Mouse (Mus musculus): ENCODE results near the gene Tcf21.

Tcf21 gene

DNA sequence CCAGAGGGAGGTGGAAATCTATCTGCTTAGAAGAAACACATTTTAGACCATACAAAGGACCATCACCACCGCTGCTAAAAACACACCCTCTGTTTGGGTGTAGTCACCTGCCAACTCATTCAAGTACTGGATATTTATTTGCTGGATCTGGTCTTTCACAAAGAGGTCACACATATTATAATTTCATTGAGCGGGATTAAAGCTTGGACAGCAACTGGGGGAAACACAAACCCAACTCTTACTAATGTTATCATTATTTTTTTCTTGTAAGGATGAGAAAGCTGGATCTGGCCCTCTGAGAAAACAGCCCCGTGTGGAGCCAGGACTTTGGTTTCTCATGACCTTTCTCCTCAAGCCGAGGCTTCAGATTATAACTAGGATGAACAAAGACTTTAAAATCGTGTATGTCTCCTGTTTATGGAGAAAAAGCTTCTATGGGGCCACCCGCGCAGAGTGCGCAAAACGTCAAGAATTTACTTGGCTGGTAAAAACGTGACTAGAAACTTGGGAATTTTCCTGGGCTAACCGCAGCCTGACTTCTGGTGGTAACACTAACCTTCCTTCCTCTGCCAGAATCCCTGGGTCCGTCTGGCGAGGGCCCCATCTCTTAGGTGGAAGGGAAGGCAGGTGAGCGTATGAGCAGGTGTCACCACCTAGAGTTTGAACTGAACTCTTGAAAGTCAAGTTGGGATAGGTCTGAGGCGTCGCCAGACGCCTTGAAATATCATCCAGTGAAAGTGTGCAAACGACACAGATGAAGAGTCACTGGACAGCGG is 4.3 kb downstream of the Tcf21 start:
- DNase-seq (ENCODE audit: low spot score) = no peak

- DNase-seq (ENCODE audit: low spot score) = no peak
Measured at GRCm38 (mm10) chr10:22814771-22815170, 5.2 kb downstream of the Tcf21 start.

GRCm38 (mm10) chr10:22814294-22814693 is 5.7 kb downstream of the Tcf21 start:
- no peak for DNase-seq (ENCODE audit: low spot score)

- no peak for DNase-seq (ENCODE audit: low spot score)
Measured at GRCm38 (mm10) chr10:22813317-22813960, 6.5 kb downstream of the Tcf21 start.

DNA sequence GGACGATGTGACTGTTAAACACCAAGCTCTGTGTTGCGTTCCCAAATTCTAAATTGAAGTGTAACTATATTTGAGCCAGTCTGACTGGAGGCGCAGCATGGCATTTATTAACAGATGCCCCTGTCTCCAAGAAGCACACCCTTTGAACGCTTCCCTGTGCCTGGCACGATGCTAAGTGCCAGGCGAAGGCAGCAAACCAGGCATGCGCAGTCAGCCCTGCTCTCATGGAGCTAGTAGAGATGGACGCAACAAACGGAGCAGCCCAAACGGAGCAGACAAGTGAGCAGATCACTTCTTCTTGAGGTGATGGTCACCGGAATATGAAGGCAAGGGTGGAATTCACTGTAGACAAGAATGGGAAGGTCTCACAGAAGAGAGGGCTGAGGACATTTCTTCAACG is 8.1 kb downstream of the Tcf21 start:
- no peak for DNase-seq (ENCODE audit: low spot score)

- DNase-seq (ENCODE audit: low spot score) = no peak
Measured at GRCm38 (mm10) chr10:22782684-22783083, 37.3 kb downstream of the Tcf21 start.

DNA sequence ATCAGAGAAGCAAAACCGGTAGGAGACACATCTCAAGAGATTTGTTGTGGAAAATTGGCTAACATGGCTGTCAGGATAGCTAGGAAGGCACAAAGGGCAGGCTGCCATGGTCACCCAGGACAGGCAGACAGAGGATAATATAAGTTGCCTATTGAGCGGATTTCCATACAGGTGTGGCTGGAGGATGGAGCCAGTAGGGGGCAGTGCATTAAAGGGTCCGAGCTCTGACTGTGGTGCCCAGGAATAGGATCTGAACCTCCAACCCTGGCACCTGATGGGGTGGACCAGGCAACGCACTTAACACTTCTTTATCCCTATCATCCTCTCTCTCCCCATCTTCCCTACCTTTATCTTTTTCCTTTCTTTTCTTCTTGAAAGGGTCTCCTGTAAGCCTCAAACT is 38.5 kb downstream of the Tcf21 start:
- no peak for DNase-seq (ENCODE audit: low spot score)

DNA sequence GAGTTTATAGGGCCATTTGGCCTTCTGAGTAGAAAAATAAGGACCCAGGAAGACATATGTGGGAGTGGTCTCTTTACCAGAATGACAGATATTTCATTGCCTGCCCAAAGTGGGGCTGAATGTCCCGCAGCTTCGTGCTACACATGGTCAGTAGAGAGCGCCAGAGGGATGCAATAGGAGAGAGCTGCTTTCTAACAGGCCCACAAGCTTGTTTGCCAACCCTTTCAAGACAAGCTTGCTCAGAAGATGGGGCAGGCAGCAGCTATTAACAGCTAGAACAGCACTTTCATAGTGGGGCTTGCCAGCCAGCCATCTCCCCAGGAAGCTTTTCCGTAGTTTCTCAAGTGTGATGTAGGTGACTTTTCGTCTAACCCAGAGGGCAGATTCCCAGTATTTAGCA is 42.0 kb downstream of the Tcf21 start:
- DNase-seq (ENCODE audit: low spot score) = peak; percentile 56

DNA sequence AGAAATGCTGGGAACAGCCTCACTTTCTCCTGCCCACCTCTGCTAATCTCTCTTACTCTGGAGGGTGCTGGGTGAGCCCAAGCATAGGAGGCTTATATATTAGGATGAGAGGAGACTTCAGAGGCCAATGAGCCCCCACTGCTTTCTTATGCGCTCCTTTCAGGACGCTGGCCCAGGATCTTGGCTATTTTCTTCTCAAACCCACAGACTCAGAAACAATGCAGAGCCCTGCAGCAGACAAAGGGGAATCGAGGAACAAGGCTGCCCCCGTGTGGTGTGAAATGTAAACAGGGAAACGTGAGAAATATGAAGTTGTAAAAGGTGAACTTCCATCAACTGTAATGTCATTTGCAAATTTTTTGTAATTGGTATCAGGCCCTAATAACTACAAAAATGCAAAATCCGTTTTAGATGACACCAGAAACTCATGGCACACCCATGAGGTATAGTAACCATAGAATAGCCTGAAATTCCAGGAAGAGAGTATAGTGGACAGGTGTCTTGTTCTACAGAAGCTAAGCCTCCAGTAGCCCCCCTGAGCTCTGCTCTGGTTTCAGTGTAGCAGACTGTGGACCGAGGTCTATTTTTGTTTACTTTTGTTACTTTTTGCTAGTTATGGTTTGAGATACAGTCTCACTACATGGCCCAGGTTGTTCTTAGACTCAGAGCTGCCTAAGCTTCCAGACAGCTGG is 43.8 kb downstream of the Tcf21 start:
- DNase-seq (ENCODE audit: low spot score) = peak; percentile 73

DNA sequence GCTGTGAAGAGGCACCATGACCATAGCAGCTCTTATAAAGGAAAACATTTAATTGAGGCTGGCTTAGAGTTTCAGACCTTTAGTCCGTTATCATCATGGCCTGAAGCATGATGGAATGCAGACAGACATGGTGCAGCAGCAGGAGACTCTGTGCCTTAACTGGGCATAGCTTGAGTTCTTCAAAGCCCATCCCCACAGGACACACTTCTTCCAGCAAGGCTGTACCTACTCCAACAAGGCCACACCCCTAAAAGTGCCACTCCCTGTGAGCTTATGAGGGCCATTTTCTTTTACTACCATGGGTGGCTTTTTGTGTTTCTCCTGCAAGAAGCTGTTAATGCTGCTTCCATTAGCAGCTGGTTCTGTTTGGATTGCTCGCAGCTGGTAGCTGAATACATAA is 44.5 kb downstream of the Tcf21 start:
- no peak for DNase-seq (ENCODE audit: low spot score)

GRCm38 (mm10) chr10:22774626-22775025 is 45.3 kb downstream of the Tcf21 start:
- no peak for DNase-seq (ENCODE audit: low spot score)

Measured in MN1 (cell line).